Mouse (Mus musculus) limb, embryonic 14.5 days (tissue): ENCODE measurements around the gene Kcnk1. TPM values are rescaled to one million over a fixed set of nuclear protein-coding genes. Genes with fewer than 3 reads are reported as not detected.

ENCODE experiments used
- ATAC-seq: fragments of 200-750 bp; cut with Nextera tagmentation; 2 replicates; pipeline ENCODE4 v1.8.0; 2017; ENCODE audit warnings: low read depth, moderate number of reproducible peaks, moderate TSS enrichment; ENCODE audit not compliant: low FRiP score
- DNase-seq: peaks from one replicate; pipeline ENCODE4 v3.0.0-alpha.2; 2015; ENCODE audit warnings: low spot score
- H3K27ac ChIP-seq: fragments of 300-500 bp; sonication (generic); replicated peaks from 2 replicates; pipeline ENCODE4 v1.5.1; 2014; ENCODE audit warnings: low read depth, mild to moderate bottlenecking, low read length, moderate library complexity, mixed read lengths
- H3K27me3 ChIP-seq: fragments of 300-500 bp; sonication (generic); 2 replicates; pipeline ENCODE4 v1.6.1; 2014; ENCODE audit warnings: low read length, mixed read lengths; ENCODE audit not compliant: control insufficient read depth, insufficient read depth
- H3K36me3 ChIP-seq: fragments of 300-500 bp; sonication (generic); 2 replicates; pipeline ENCODE4 v1.6.1; 2014; ENCODE audit warnings: mild to moderate bottlenecking, low read length, moderate library complexity, mixed read lengths; ENCODE audit not compliant: control insufficient read depth, insufficient read depth
- H3K4me1 ChIP-seq: fragments of 300-500 bp; sonication (generic); 2 replicates; pipeline ENCODE4 v1.6.1; 2014; ENCODE audit warnings: antibody characterized with exemption, low read length, mixed read lengths; ENCODE audit not compliant: control insufficient read depth, insufficient read depth
- H3K4me2 ChIP-seq: fragments of 300-500 bp; sonication (generic); replicated peaks from 2 replicates; pipeline ENCODE4 v1.6.1; 2014; ENCODE audit warnings: low read depth, mild to moderate bottlenecking, low read length, moderate library complexity; ENCODE audit not compliant: severe bottlenecking
- H3K4me3 ChIP-seq: fragments of 300-500 bp; sonication (generic); replicated peaks from 2 replicates; pipeline ENCODE4 v1.5.1; 2014; ENCODE audit warnings: low read length
- H3K9ac ChIP-seq: fragments of 300-500 bp; sonication (generic); 2 replicates; pipeline ENCODE4 v1.6.1; 2014; ENCODE audit warnings: mild to moderate bottlenecking, low read depth, low read length, moderate library complexity; ENCODE audit not compliant: severe bottlenecking
- H3K9me3 ChIP-seq: fragments of 300-500 bp; sonication (generic); 2 replicates; pipeline ENCODE4 v1.6.1; 2016; ENCODE audit warnings: low read length; ENCODE audit not compliant: control insufficient read depth
- POLR2A ChIP-seq: fragments of 200-500 bp; IDR thresholded peaks from 2 replicates; pipeline ENCODE4 v1.8.0; 2012; ENCODE audit warnings: inconsistent platforms, mild to moderate bottlenecking, moderate library complexity, borderline replicate concordance; ENCODE audit not compliant: insufficient read depth, insufficient read length; ENCODE audit errors: extremely low read depth
- WGBS: fragments of 180-500 bp; shearing (Covaris S2); extraction: QIAGEN DNeasy Blood & Tissue Kit; methylation state at CpG from one replicate; pipeline ENCODE4 v1.1.7; 2014; 5-methylcytosine and 5-hydroxymethylcytosine counted together
- polyA plus RNA-seq, 2 experiments: library from polyadenylated mRNA; depleted of rRNA in 1 of 2; stranded (reverse) in 1 of 2; unstranded in 1 of 2; fragments of >200 nt; fragmentation: Nextera tagmentation in 1 of 2; extraction: Ambion mirVana in 1 of 2; gene quantifications; 2 replicates each; pipeline versions ENCODE4 v1.2.1 to v1.2.3; 2012 to 2014

Gene Kcnk1
- polyA plus RNA-seq, 2 experiments, result 16.1 to 27.3 TPM

- Histone ChIP-seq H3K27me3 (no peaks in the 10 kb centered on the region), H3K4me1 (no peaks in the 10 kb centered on the region), H3K9me3 (no peaks in the 10 kb centered on the region), H3K4me3 (no peak overlapping the region), H3K9ac (no peak overlapping the region), H3K36me3 (no peaks in the 10 kb centered on the region), H3K4me2 (no peak overlapping the region), H3K27ac (no peak overlapping the region)
- ATAC-seq (no peak), DNase-seq (no peak)
- 83% methylated on average over 6 of the region's 6 CpGs for WGBS
- no peak for TF ChIP-seq POLR2A
Observed at GRCm38 (mm10) chr8:126012334-126012733, 17.4 kb downstream of the Kcnk1 start.

- Histone ChIP-seq H3K4me2 (no peak overlapping the region), H3K27ac (no peak overlapping the region), H3K9me3 (no peaks in the 10 kb centered on the region), H3K27me3 (no peaks in the 10 kb centered on the region), H3K36me3 (no peaks in the 10 kb centered on the region), H3K4me1 (no peaks in the 10 kb centered on the region), H3K4me3 (no peak overlapping the region), H3K9ac (no peak overlapping the region)
- no peak for ATAC-seq
- DNase-seq, result no peak
- no peak for TF ChIP-seq POLR2A
- WGBS, result 96% methylated on average over 5 of the region's 5 CpGs
Observed at GRCm38 (mm10) chr8:126013646-126014045, 18.7 kb downstream of the Kcnk1 start.

- Histone ChIP-seq H3K4me1 (peaks cover 9% of the 10 kb centered on the region), H3K9me3 (no peaks in the 10 kb centered on the region), H3K4me3 (no peak overlapping the region), H3K4me2 (no peak overlapping the region), H3K36me3 (no peaks in the 10 kb centered on the region), H3K27ac (no peak overlapping the region), H3K27me3 (no peaks in the 10 kb centered on the region), H3K9ac (no peak overlapping the region)
- WGBS, result 91% methylated on average over 8 of the region's 8 CpGs
- no peak for ATAC-seq
- TF ChIP-seq POLR2A, result no peak
- DNase-seq, result no peak
Observed at GRCm38 (mm10) chr8:126021932-126022331, 27.0 kb downstream of the Kcnk1 start.

- Histone ChIP-seq H3K4me3 (no peak overlapping the region), H3K4me1 (peaks cover 17% of the 10 kb centered on the region), H3K9ac (no peak overlapping the region), H3K36me3 (no peaks in the 10 kb centered on the region), H3K27me3 (no peaks in the 10 kb centered on the region), H3K9me3 (no peaks in the 10 kb centered on the region), H3K4me2 (no peak overlapping the region), H3K27ac (no peak overlapping the region)
- ATAC-seq (no peak), DNase-seq (no peak)
- 66% methylated on average over 3 of the region's 3 CpGs for WGBS
- no peak for TF ChIP-seq POLR2A
Observed at GRCm38 (mm10) chr8:126023706-126024305, 28.8 kb downstream of the Kcnk1 start.

GRCm38 (mm10) chr8:126024891-126025290, 29.9 kb downstream of the Kcnk1 start:
- Histone ChIP-seq H3K9me3 (no peaks in the 10 kb centered on the region), H3K9ac (no peak overlapping the region), H3K4me2 (no peak overlapping the region), H3K36me3 (no peaks in the 10 kb centered on the region), H3K27ac (no peak overlapping the region), H3K4me1 (peaks cover 17% of the 10 kb centered on the region), H3K4me3 (no peak overlapping the region), H3K27me3 (no peaks in the 10 kb centered on the region)
- DNase-seq (no peak), ATAC-seq (no peak)
- WGBS, result 90% methylated on average over 16 of the region's 16 CpGs
- no peak for TF ChIP-seq POLR2A
